In the genomic region with DNA sequence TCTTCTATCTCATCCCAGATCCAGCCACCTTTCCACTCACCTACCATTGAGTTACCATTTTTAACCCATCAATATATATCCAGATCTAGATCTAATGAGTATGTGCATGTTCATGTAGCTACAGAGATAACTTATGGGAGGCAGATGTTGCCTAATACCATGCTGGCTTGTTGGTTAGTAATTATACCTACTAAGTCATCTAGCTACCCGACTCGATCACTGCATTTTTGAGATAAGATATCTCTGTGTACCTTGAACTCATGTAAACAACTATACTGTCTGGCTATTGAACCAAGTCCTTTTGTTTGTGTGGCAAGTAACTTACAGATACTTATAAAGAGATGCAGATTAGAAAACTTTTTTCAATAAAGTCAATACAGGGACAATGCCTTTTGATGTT, we compare ENCODE assay signal across 27 mouse cellular contexts. TPM values are rescaled to one million over a fixed set of nuclear protein-coding genes. Genes with fewer than 3 reads are reported as not detected.
"Had no signal": no experiment of that assay in that cellular context is flagged by ENCODE, and none has a peak within 500 bp of the region (broad histone marks: within the 10 kb centered on the region; RNA-seq: fewer than 3 reads in every experiment).

No protein-coding gene starts in this region.

- H3K9me3 ChIP-seq: embryonic facial prominence, embryonic 12.5 days; embryonic facial prominence, embryonic 13.5 days; embryonic facial prominence, embryonic 15.5 days; forebrain, embryonic 10.5 days; forebrain, embryonic 12.5 days; forebrain, embryonic 13.5 days had no signal

- H3K27me3 ChIP-seq: embryonic facial prominence, embryonic 12.5 days; embryonic facial prominence, embryonic 13.5 days; embryonic facial prominence, embryonic 15.5 days; forebrain, embryonic 12.5 days; forebrain, embryonic 13.5 days had no signal

- H3K4me1 ChIP-seq: embryonic facial prominence, embryonic 12.5 days; embryonic facial prominence, embryonic 13.5 days; embryonic facial prominence, embryonic 15.5 days; forebrain, embryonic 10.5 days; forebrain, embryonic 12.5 days; forebrain, embryonic 13.5 days had no signal

- H3K36me3 ChIP-seq: embryonic facial prominence, embryonic 12.5 days; embryonic facial prominence, embryonic 13.5 days; embryonic facial prominence, embryonic 15.5 days; forebrain, embryonic 10.5 days; forebrain, embryonic 12.5 days had no signal

- H3K4me3 ChIP-seq: embryonic facial prominence, embryonic 12.5 days; embryonic facial prominence, embryonic 13.5 days; embryonic facial prominence, embryonic 15.5 days; erythroblast, embryonic 14.5 days; forebrain, embryonic 10.5 days; forebrain, embryonic 12.5 days; forebrain, embryonic 13.5 days; gastrocnemius, adult 2 months; heart, adult 2 months had no signal

- DNase-seq: cerebellum, adult 2 months; cerebellum, adult 8-10 months; cerebellum, adult 9-10 months; cerebellum, adult 9-11 months; cerebellum, postnatal 10 days; cerebellum, postnatal 14 days; cerebellum, postnatal 25 days; cerebellum, postnatal 36 days; embryo, embryonic 11 days; forebrain, postnatal 0 days; gastrocnemius, adult 2 months; gastrocnemius, postnatal 10 days; gastrocnemius, postnatal 14 days; gastrocnemius, postnatal 25 days; gastrocnemius, postnatal 36 days; heart, adult 11 months; heart, adult 18-20 months; heart, adult 2 months had no signal

- H3K9ac ChIP-seq: embryonic facial prominence, embryonic 12.5 days; embryonic facial prominence, embryonic 13.5 days; embryonic facial prominence, embryonic 15.5 days; forebrain, embryonic 12.5 days; forebrain, embryonic 13.5 days; forebrain, postnatal 0 days had no signal

- H3K4me2 ChIP-seq: embryonic facial prominence, embryonic 12.5 days; embryonic facial prominence, embryonic 13.5 days; embryonic facial prominence, embryonic 15.5 days; forebrain, embryonic 12.5 days; forebrain, embryonic 13.5 days had no signal

- H3K27ac ChIP-seq: embryonic facial prominence, embryonic 12.5 days; embryonic facial prominence, embryonic 13.5 days; embryonic facial prominence, embryonic 15.5 days; forebrain, embryonic 10.5 days; forebrain, embryonic 12.5 days; forebrain, embryonic 13.5 days; gastrocnemius, adult 2 months; heart, adult 2 months had no signal

- ATAC-seq: forebrain, embryonic 13.5 days; forebrain, embryonic 14.5 days; forebrain, embryonic 16.5 days; forebrain, postnatal 0 days had no signal

RNA-seq across cellular contexts. Expression of a gene that starts 59.9 kb away (rescaled TPM):
- polyA plus RNA-seq: erythroblast, embryonic 14.5 days had no signal
